8 mouse cellular contexts compared by ENCODE assay signal in genomic region chr4:134880041-134880440, GRCm38 (mm10). TPM values are rescaled to one million over a fixed set of nuclear protein-coding genes. Genes with fewer than 3 reads are reported as not detected.
DNase-seq lines count a peak whose midpoint lies in the region; ATAC-seq and TF ChIP-seq lines count a peak whose summit lies in the region.

No protein-coding gene starts in this region.

- H3K9me3 ChIP-seq in heart, embryonic 14.5 days (ENCODE audit: control insufficient read depth, low read length), result no peaks in the 10 kb centered on the region

- ATAC-seq in heart, embryonic 14.5 days (ENCODE audit: insufficient number of reproducible peaks, insufficient read depth, low FRiP score, low read depth), result no peak

- no peak for TF ChIP-seq POLR2A in heart, adult 2 months (IDR thresholded peaks at IDR 0.05; ENCODE audit: insufficient read depth, low read depth, low read length)

- TF ChIP-seq EP300 in heart, adult 2 months (IDR thresholded peaks at IDR 0.05; ENCODE audit: insufficient read depth, low read depth, low read length), result no peak

- H3K9ac ChIP-seq in heart, adult 2 months (ENCODE audit: low read depth, low read length), result no peak overlapping the region
- no peak overlapping the region for H3K9ac ChIP-seq in heart, embryonic 14.5 days (ENCODE audit: low read length)

- peak overlapping the region; percentile 64 for H3K4me2 ChIP-seq in heart, embryonic 14.5 days (ENCODE audit: low read length)

- WGBS in heart, adult 2 months, result 46% methylated on average over 6 of the region's 6 CpGs
- WGBS in heart, embryonic 14.5 days, result 39% methylated on average over 6 of the region's 6 CpGs

- no peak overlapping the region for H3K27ac ChIP-seq in heart, adult 2 months
- no peak overlapping the region for H3K27ac ChIP-seq in heart, embryonic 14.5 days (replicated peaks in 1 of 2; ENCODE audit: control insufficient read depth in 1 of 2, insufficient read depth in 1 of 2, low read depth in 2 of 2, low read length in 2 of 2)

- peak; percentile 63 for TF ChIP-seq CTCF in heart, adult 2 months (IDR thresholded peaks at IDR 0.05)

- peak in 1 of 2 experiments; percentile 33 for DNase-seq in heart, adult 2 months
- DNase-seq in heart, postnatal 25 days (ENCODE audit: low spot score), result no peak
- DNase-seq in MN1 (ENCODE audit: low spot score) (peak; percentile 28), liver (peak; percentile 59)
- DNase-seq in retina, embryonic 14.5 days (ENCODE audit: low spot score), result peak; percentile 27
- DNase-seq in left cerebral cortex, adult 8-10 months (ENCODE audit: low spot score in 2 of 2), result no peak
- DNase-seq in yolk sac, embryonic 10.5 days (ENCODE audit: low spot score), result no peak

- intact Hi-C loops in heart, adult 2 months (cut with DNase I), result loop anchor here (10.0 kb wide), 1 partner anchor 335 kb away; no protein-coding TSS in a partner anchor
- intact Hi-C loops in heart, postnatal 25 days (cut with DNase I), result loop anchor here (10.0 kb wide), 1 partner anchor 335 kb away; no protein-coding TSS in a partner anchor

- H3K27me3 ChIP-seq in heart, adult 2 months (ENCODE audit: control insufficient read depth, insufficient read depth, low read length), result no peaks in the 10 kb centered on the region
- no peaks in the 10 kb centered on the region for H3K27me3 ChIP-seq in heart, embryonic 14.5 days (ENCODE audit: control insufficient read depth, insufficient read depth, low read length)

- H3K4me3 ChIP-seq in heart, adult 2 months, result no peak overlapping the region
- H3K4me3 ChIP-seq in heart, embryonic 14.5 days (ENCODE audit: control insufficient read depth in 1 of 2, insufficient read depth in 1 of 2, low read depth in 1 of 2, low read length in 2 of 2), result peak overlapping the region in 1 of 2 experiments; percentile 31; a peak in 2 of 4 replicates

- no peaks in the 10 kb centered on the region for H3K79me2 ChIP-seq in heart, adult 2 months (replicated peaks; ENCODE audit: control insufficient read depth, insufficient read depth, low read length)

- H3K4me1 ChIP-seq in heart, adult 2 months (ENCODE audit: control insufficient read depth, insufficient read depth, low read length), result peaks cover 2% of the 10 kb centered on the region
- peaks cover 15% of the 10 kb centered on the region in 2 experiments; a peak in 3 of 4 replicates for H3K4me1 ChIP-seq in heart, embryonic 14.5 days (ENCODE audit: control insufficient read depth in 2 of 2, insufficient read depth in 2 of 2, low read length in 2 of 2)

- H3K36me3 ChIP-seq in heart, adult 2 months (ENCODE audit: control insufficient read depth, insufficient read depth, low read length), result no peaks in the 10 kb centered on the region
- no peaks in the 10 kb centered on the region for H3K36me3 ChIP-seq in heart, embryonic 14.5 days (ENCODE audit: control insufficient read depth, insufficient read depth, low read length)

RNA-seq across cellular contexts. Expression of gene Rhd, which starts 15.7 kb away (rescaled TPM):
- total RNA-seq in heart, adult 2 months (2021), result 1 to 10 TPM; 3.2 to 5.7 TPM
- 5.8 and 6.0 TPM in 2 replicates for polyA plus RNA-seq in heart, adult 2 months (2012; rRNA removed)
- total RNA-seq in heart, postnatal 25 days (2021), result 1 to 10 TPM; 1.5 to 1.6 TPM
- polyA plus RNA-seq in heart, embryonic 14.5 days (2014; fragmentation: Nextera tagmentation; extraction: Ambion mirVana), result 3.6 and 5.5 TPM in 2 replicates
- total RNA-seq in left cerebral cortex, adult 8-10 months (2022), result under 1 TPM in 1 of 4 experiments, not detected in 3; 0.50 TPM

RNA-seq across cellular contexts. Expression of gene Maco1, which starts 26.9 kb away (rescaled TPM):
- 10 to 100 TPM; 16.9 to 23.4 TPM for total RNA-seq in heart, adult 2 months (2021)
- 5.5 and 9.2 TPM in 2 replicates for polyA plus RNA-seq in heart, adult 2 months (2012; rRNA removed)
- 10 to 100 TPM; 18.6 to 22.1 TPM for total RNA-seq in heart, postnatal 25 days (2021)
- 24.2 and 25.5 TPM in 2 replicates for polyA plus RNA-seq in heart, embryonic 14.5 days (2014; fragmentation: Nextera tagmentation; extraction: Ambion mirVana)
- 10 to 100 TPM; 48.8 to 62.7 (median 58.4) TPM for total RNA-seq in left cerebral cortex, adult 8-10 months (2022)

RNA-seq across cellular contexts. Expression of gene Tmem50a, which starts 34.8 kb away (rescaled TPM):
- 10 to 100 TPM; 59.3 to 69.2 TPM for total RNA-seq in heart, adult 2 months (2021)
- polyA plus RNA-seq in heart, adult 2 months (2012; rRNA removed), result 81.8 and 106 TPM in 2 replicates
- total RNA-seq in heart, postnatal 25 days (2021), result 10 to 100 TPM; 57.7 to 67.6 TPM
- 148 and 167 TPM in 2 replicates for polyA plus RNA-seq in heart, embryonic 14.5 days (2014; fragmentation: Nextera tagmentation; extraction: Ambion mirVana)
- total RNA-seq in left cerebral cortex, adult 8-10 months (2022), result 100 to 1,000 TPM; 119 to 138 (median 124) TPM

RNA-seq across cellular contexts. Expression of gene Rsrp1, which starts 43.4 kb away (rescaled TPM):
- total RNA-seq in heart, adult 2 months (2021), result 100 to 1,000 TPM; 137 to 175 TPM
- polyA plus RNA-seq in heart, adult 2 months (2012; rRNA removed), result 192 TPM in 2 replicates
- total RNA-seq in heart, postnatal 25 days (2021), result 100 to 1,000 TPM; 153 to 208 TPM
- 341 TPM in 2 replicates for polyA plus RNA-seq in heart, embryonic 14.5 days (2014; fragmentation: Nextera tagmentation; extraction: Ambion mirVana)
- total RNA-seq in left cerebral cortex, adult 8-10 months (2022), result 100 to 1,000 TPM; 218 to 302 (median 272) TPM

RNA-seq across cellular contexts. Expression of gene Syf2, which starts 50.7 kb away (rescaled TPM):
- 10 to 100 TPM; 48.7 to 61.1 TPM for total RNA-seq in heart, adult 2 months (2021)
- polyA plus RNA-seq in heart, adult 2 months (2012; rRNA removed), result 24.9 and 34.1 TPM in 2 replicates
- 10 to 100 TPM; 48.6 to 52.4 TPM for total RNA-seq in heart, postnatal 25 days (2021)
- 52.2 and 54.9 TPM in 2 replicates for polyA plus RNA-seq in heart, embryonic 14.5 days (2014; fragmentation: Nextera tagmentation; extraction: Ambion mirVana)
- 10 to 100 TPM; 48.4 to 62.7 (median 56.9) TPM for total RNA-seq in left cerebral cortex, adult 8-10 months (2022)

Comparison
In these comparisons a context has a peak if more than half of its experiments do, and no peak if none do; other contexts are left out.
1. DNase-seq: peak in MN1 (single experiment), liver (single experiment) and retina, embryonic 14.5 days (single experiment); none in heart, postnatal 25 days (single experiment), left cerebral cortex, adult 8-10 months (0 of 2) and yolk sac, embryonic 10.5 days (single experiment).